Mouse (Mus musculus): ENCODE measurements around the gene Dgkh. TPM values are rescaled to one million over a fixed set of nuclear protein-coding genes. Genes with fewer than 3 reads are reported as not detected.
A peak's percentile ranks its signal among the peaks of the same experiment; 100 is the strongest.

Gene Dgkh
- polyA plus RNA-seq (2014; fragmentation: Nextera tagmentation; extraction: Ambion mirVana) = 2.1 and 2.9 TPM in 2 replicates

GRCm38 (mm10) chr14:78732617-78733312, at the start of gene Dgkh:
Gene Dgkh (minus strand): TSS chr14:78732776.
- peak within 1 kb of the TSS; percentile 93 for H3K4me2 ChIP-seq
- H3K4me3 ChIP-seq (ENCODE audit: low read depth, low read length) = peak within 1 kb of the TSS; percentile 69
- WGBS (ENCODE audit: insufficient replicate concordance) = under 1% methylated on average over 68 of the region's 71 CpGs
- no peaks in the 10 kb centered on the region for H3K9me3 ChIP-seq (replicated peaks; ENCODE audit: control insufficient read depth, low read length)
- H3K27ac ChIP-seq (ENCODE audit: low read depth, low read length) = no peak within 1 kb of the TSS
- peak; percentile 88 for ATAC-seq (replicated peaks; ENCODE audit: insufficient number of reproducible peaks, low FRiP score, low TSS enrichment)
- peaks cover 2% of the 10 kb centered on the region; the same call in 1 of the 2 replicates for H3K4me1 ChIP-seq (ENCODE audit: control insufficient read depth, insufficient read depth, low read length)
- peak within 1 kb of the TSS; percentile 81 for H3K9ac ChIP-seq (ENCODE audit: low read depth, low read length)
- no peaks in the 10 kb centered on the region for H3K36me3 ChIP-seq (ENCODE audit: control insufficient read depth, insufficient read depth, low read length)
- H3K27me3 ChIP-seq (ENCODE audit: control insufficient read depth, insufficient read depth, low read length) = no peaks in the 10 kb centered on the region

- no peak overlapping the region for H3K4me3 ChIP-seq (ENCODE audit: low read depth, low read length)
- no peak overlapping the region for H3K27ac ChIP-seq (ENCODE audit: low read depth, low read length)
- H3K9me3 ChIP-seq (replicated peaks; ENCODE audit: control insufficient read depth, low read length) = no peaks in the 10 kb centered on the region
- H3K4me2 ChIP-seq = peak overlapping the region; percentile 20; the same call in 1 of the 2 replicates
- no peak overlapping the region for H3K9ac ChIP-seq (ENCODE audit: low read depth, low read length)
- ATAC-seq (replicated peaks; ENCODE audit: insufficient number of reproducible peaks, low FRiP score, low TSS enrichment) = no peak
- no peaks in the 10 kb centered on the region for H3K36me3 ChIP-seq (ENCODE audit: control insufficient read depth, insufficient read depth, low read length)
- H3K27me3 ChIP-seq (ENCODE audit: control insufficient read depth, insufficient read depth, low read length) = no peaks in the 10 kb centered on the region
- 65% methylated on average over 18 of the region's 18 CpGs for WGBS (ENCODE audit: insufficient replicate concordance)
- H3K4me1 ChIP-seq (ENCODE audit: control insufficient read depth, insufficient read depth, low read length) = no peaks in the 10 kb centered on the region
Observed at GRCm38 (mm10) chr14:78777215-78777614, 44.6 kb upstream of the Dgkh start.

- Histone ChIP-seq H3K27me3 (ENCODE audit: control insufficient read depth, insufficient read depth, low read length) (no peaks in the 10 kb centered on the region), H3K36me3 (ENCODE audit: control insufficient read depth, insufficient read depth, low read length) (no peaks in the 10 kb centered on the region), H3K27ac (ENCODE audit: low read depth, low read length) (no peak overlapping the region), H3K4me3 (ENCODE audit: low read depth, low read length) (no peak overlapping the region), H3K9ac (ENCODE audit: low read depth, low read length) (no peak overlapping the region), H3K9me3 (replicated peaks; ENCODE audit: control insufficient read depth, low read length) (no peaks in the 10 kb centered on the region), H3K4me2 (peak overlapping the region; percentile 20; the same call in 1 of the 2 replicates), H3K4me1 (ENCODE audit: control insufficient read depth, insufficient read depth, low read length) (no peaks in the 10 kb centered on the region)
- no peak for ATAC-seq (replicated peaks; ENCODE audit: insufficient number of reproducible peaks, low FRiP score, low TSS enrichment)
- 20% methylated on average over 8 of the region's 8 CpGs for WGBS (ENCODE audit: insufficient replicate concordance)
Observed at GRCm38 (mm10) chr14:78776659-78777058, 44.1 kb upstream of the Dgkh start.

GRCm38 (mm10) chr14:78775699-78776098, 43.1 kb upstream of the Dgkh start:
- H3K27me3 ChIP-seq (ENCODE audit: control insufficient read depth, insufficient read depth, low read length) = no peaks in the 10 kb centered on the region
- H3K4me1 ChIP-seq (ENCODE audit: control insufficient read depth, insufficient read depth, low read length) = no peaks in the 10 kb centered on the region
- no peak overlapping the region for H3K27ac ChIP-seq (ENCODE audit: low read depth, low read length)
- H3K4me3 ChIP-seq (ENCODE audit: low read depth, low read length) = no peak overlapping the region
- no peak overlapping the region for H3K4me2 ChIP-seq
- H3K9me3 ChIP-seq (replicated peaks; ENCODE audit: control insufficient read depth, low read length) = no peaks in the 10 kb centered on the region
- H3K9ac ChIP-seq (ENCODE audit: low read depth, low read length) = no peak overlapping the region
- no peaks in the 10 kb centered on the region for H3K36me3 ChIP-seq (ENCODE audit: control insufficient read depth, insufficient read depth, low read length)
- no peak for ATAC-seq (replicated peaks; ENCODE audit: insufficient number of reproducible peaks, low FRiP score, low TSS enrichment)
- 69% methylated on average over 14 of the region's 14 CpGs for WGBS (ENCODE audit: insufficient replicate concordance)

GRCm38 (mm10) chr14:78775226-78775625, 42.6 kb upstream of the Dgkh start:
- no peaks in the 10 kb centered on the region for H3K36me3 ChIP-seq (ENCODE audit: control insufficient read depth, insufficient read depth, low read length)
- no peaks in the 10 kb centered on the region for H3K27me3 ChIP-seq (ENCODE audit: control insufficient read depth, insufficient read depth, low read length)
- H3K27ac ChIP-seq (ENCODE audit: low read depth, low read length) = no peak overlapping the region
- H3K9ac ChIP-seq (ENCODE audit: low read depth, low read length) = no peak overlapping the region
- WGBS (ENCODE audit: insufficient replicate concordance) = 41% methylated on average over 6 of the region's 6 CpGs
- no peak overlapping the region for H3K4me2 ChIP-seq
- no peak for ATAC-seq (replicated peaks; ENCODE audit: insufficient number of reproducible peaks, low FRiP score, low TSS enrichment)
- no peak overlapping the region for H3K4me3 ChIP-seq (ENCODE audit: low read depth, low read length)
- no peaks in the 10 kb centered on the region for H3K4me1 ChIP-seq (ENCODE audit: control insufficient read depth, insufficient read depth, low read length)
- H3K9me3 ChIP-seq (replicated peaks; ENCODE audit: control insufficient read depth, low read length) = no peaks in the 10 kb centered on the region

DNA sequence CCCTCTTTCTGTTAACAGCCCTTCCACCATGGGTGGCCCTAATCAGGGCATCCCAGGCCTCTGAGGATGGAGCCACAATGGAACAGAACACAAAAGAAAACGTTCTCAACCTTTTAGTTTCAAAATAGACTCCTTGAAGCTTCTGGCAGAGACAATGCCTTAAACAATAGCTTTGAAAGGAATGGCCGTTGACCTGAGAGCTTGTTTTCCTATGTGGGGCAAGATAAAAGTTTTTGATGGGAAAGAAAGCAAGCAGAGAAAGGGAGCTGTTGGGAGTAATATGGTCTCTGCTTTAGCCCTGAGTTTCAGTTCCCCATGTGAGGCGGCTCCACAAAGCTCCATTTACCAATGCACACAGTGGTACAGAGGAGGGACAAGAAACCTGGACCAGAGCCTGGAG, 37.9 kb upstream of the Dgkh start:
- Histone ChIP-seq H3K4me1 (ENCODE audit: control insufficient read depth, insufficient read depth, low read length) (no peaks in the 10 kb centered on the region), H3K4me3 (ENCODE audit: low read depth, low read length) (no peak overlapping the region), H3K36me3 (ENCODE audit: control insufficient read depth, insufficient read depth, low read length) (no peaks in the 10 kb centered on the region), H3K9ac (ENCODE audit: low read depth, low read length) (no peak overlapping the region), H3K27me3 (ENCODE audit: control insufficient read depth, insufficient read depth, low read length) (no peaks in the 10 kb centered on the region), H3K4me2 (no peak overlapping the region), H3K9me3 (replicated peaks; ENCODE audit: control insufficient read depth, low read length) (no peaks in the 10 kb centered on the region), H3K27ac (ENCODE audit: low read depth, low read length) (no peak overlapping the region)
- no peak for ATAC-seq (replicated peaks; ENCODE audit: insufficient number of reproducible peaks, low FRiP score, low TSS enrichment)
- WGBS (ENCODE audit: insufficient replicate concordance) = 38% methylated on average over 3 of the region's 3 CpGs

- no peak for ATAC-seq (replicated peaks; ENCODE audit: insufficient number of reproducible peaks, low FRiP score, low TSS enrichment)
- Histone ChIP-seq H3K9ac (ENCODE audit: low read depth, low read length) (no peak overlapping the region), H3K36me3 (ENCODE audit: control insufficient read depth, insufficient read depth, low read length) (no peaks in the 10 kb centered on the region), H3K9me3 (replicated peaks; ENCODE audit: control insufficient read depth, low read length) (no peaks in the 10 kb centered on the region), H3K27ac (ENCODE audit: low read depth, low read length) (no peak overlapping the region), H3K4me3 (ENCODE audit: low read depth, low read length) (no peak overlapping the region), H3K4me2 (no peak overlapping the region), H3K27me3 (ENCODE audit: control insufficient read depth, insufficient read depth, low read length) (no peaks in the 10 kb centered on the region), H3K4me1 (ENCODE audit: control insufficient read depth, insufficient read depth, low read length) (no peaks in the 10 kb centered on the region)
- WGBS (ENCODE audit: insufficient replicate concordance) = 77% methylated on average over 2 of the region's 2 CpGs
Observed at GRCm38 (mm10) chr14:78761064-78761463, 28.5 kb upstream of the Dgkh start.

DNA sequence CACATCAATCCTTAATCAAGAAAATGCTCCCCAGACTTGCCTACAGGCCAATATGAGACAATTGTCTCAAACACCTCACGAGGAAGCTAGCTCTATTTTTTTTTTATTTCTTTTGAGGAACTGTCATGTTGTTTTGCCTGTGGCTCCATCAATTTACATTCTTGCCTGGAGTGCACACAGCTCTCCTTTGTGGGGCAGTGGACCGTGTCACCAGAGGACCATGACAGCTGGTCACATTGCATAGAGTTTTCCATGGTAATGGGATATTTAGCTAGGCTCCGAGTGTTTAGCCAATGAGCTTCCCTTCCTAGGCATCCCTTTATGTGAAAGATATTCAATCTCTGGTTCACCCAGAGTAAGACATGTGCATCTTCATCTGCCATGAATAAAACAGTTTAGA, 26.9 kb upstream of the Dgkh start:
- no peaks in the 10 kb centered on the region for H3K27me3 ChIP-seq (ENCODE audit: control insufficient read depth, insufficient read depth, low read length)
- WGBS (ENCODE audit: insufficient replicate concordance) = 74% methylated on average over 3 of the region's 3 CpGs
- no peak overlapping the region for H3K27ac ChIP-seq (ENCODE audit: low read depth, low read length)
- H3K9me3 ChIP-seq (replicated peaks; ENCODE audit: control insufficient read depth, low read length) = no peaks in the 10 kb centered on the region
- no peak overlapping the region for H3K4me3 ChIP-seq (ENCODE audit: low read depth, low read length)
- no peaks in the 10 kb centered on the region for H3K4me1 ChIP-seq (ENCODE audit: control insufficient read depth, insufficient read depth, low read length)
- ATAC-seq (replicated peaks; ENCODE audit: insufficient number of reproducible peaks, low FRiP score, low TSS enrichment) = no peak
- no peaks in the 10 kb centered on the region for H3K36me3 ChIP-seq (ENCODE audit: control insufficient read depth, insufficient read depth, low read length)
- H3K9ac ChIP-seq (ENCODE audit: low read depth, low read length) = no peak overlapping the region
- no peak overlapping the region for H3K4me2 ChIP-seq

GRCm38 (mm10) chr14:78755316-78755715, 22.7 kb upstream of the Dgkh start:
- 68% methylated on average over 1 of the region's 1 CpGs for WGBS (ENCODE audit: insufficient replicate concordance)
- Histone ChIP-seq H3K27me3 (ENCODE audit: control insufficient read depth, insufficient read depth, low read length) (no peaks in the 10 kb centered on the region), H3K9ac (ENCODE audit: low read depth, low read length) (no peak overlapping the region), H3K4me3 (ENCODE audit: low read depth, low read length) (no peak overlapping the region), H3K4me1 (ENCODE audit: control insufficient read depth, insufficient read depth, low read length) (no peaks in the 10 kb centered on the region), H3K9me3 (replicated peaks; ENCODE audit: control insufficient read depth, low read length) (no peaks in the 10 kb centered on the region), H3K27ac (ENCODE audit: low read depth, low read length) (no peak overlapping the region), H3K4me2 (no peak overlapping the region), H3K36me3 (ENCODE audit: control insufficient read depth, insufficient read depth, low read length) (no peaks in the 10 kb centered on the region)
- no peak for ATAC-seq (replicated peaks; ENCODE audit: insufficient number of reproducible peaks, low FRiP score, low TSS enrichment)
